Comparison of ENCODE assay signal across 12 mouse cellular contexts in genomic region chr9:64814273-64814672, GRCm38 (mm10). TPM values are rescaled to one million over a fixed set of nuclear protein-coding genes. Genes with fewer than 3 reads are reported as not detected.
DNase-seq lines count a peak whose midpoint lies in the region; ATAC-seq and TF ChIP-seq lines count a peak whose summit lies in the region.
"Had no signal": no experiment of that assay in that cellular context is flagged by ENCODE, and none has a peak within 500 bp of the region (broad histone marks: within the 10 kb centered on the region; RNA-seq: fewer than 3 reads in every experiment).

No protein-coding gene starts in this region.

- no peak overlapping the region for H3K9ac ChIP-seq in heart, adult 2 months (ENCODE audit: low read depth, low read length)
- no peak overlapping the region for H3K9ac ChIP-seq in lung, postnatal 0 days (replicated peaks; ENCODE audit: low read depth)
- H3K9ac ChIP-seq in liver, embryonic 15.5 days = peak overlapping the region; percentile 8; the same call in 1 of the 2 replicates

- DNase-seq in heart, adult 2 months = no peak
- no peak for DNase-seq in heart, postnatal 36 days
- no peak for DNase-seq in lung, postnatal 0 days (ENCODE audit: low spot score)
- no peak for DNase-seq in lung, adult 2 months
- no peak for DNase-seq in cerebellum, adult 2 months
- DNase-seq in ovary, postnatal 36 days (ENCODE audit: low spot score) = no peak
- DNase-seq: cerebellum, adult 9-10 months; right cerebral cortex, postnatal 25 days; thymus, adult 2 months had no signal

- TF ChIP-seq CTCF in heart, adult 2 months (IDR thresholded peaks at IDR 0.05) = peak; percentile 14; the same call in 1 of the 2 replicates
- peak; percentile 44 for TF ChIP-seq CTCF in lung, postnatal 0 days (IDR thresholded peaks at IDR 0.05)
- no peak for TF ChIP-seq CTCF in lung, adult 2 months (IDR thresholded peaks at IDR 0.05; ENCODE audit: insufficient read depth, low read length)
- TF ChIP-seq CTCF in bone marrow, adult 2 months (IDR thresholded peaks at IDR 0.05; ENCODE audit: control insufficient read depth, insufficient read depth, low read length) = peak; percentile 13; the same call in 1 of the 2 replicates
- no peak for TF ChIP-seq CTCF in cerebellum, adult 2 months (IDR thresholded peaks at IDR 0.05; ENCODE audit: borderline replicate concordance, insufficient read depth, low read depth, low read length)

- no peak overlapping the region for H3K27ac ChIP-seq in heart, adult 2 months
- H3K27ac ChIP-seq in lung, postnatal 0 days (ENCODE audit: low read length) = no peak overlapping the region
- H3K27ac ChIP-seq in bone marrow, adult 2 months (ENCODE audit: control insufficient read depth, insufficient read depth, low read depth, low read length, poor library complexity) = no peak overlapping the region
- peak overlapping the region; percentile 77 for H3K27ac ChIP-seq in liver, embryonic 15.5 days (replicated peaks)
- H3K27ac ChIP-seq in cerebellum, adult 2 months (ENCODE audit: insufficient read depth, low read length) = no peak overlapping the region
- H3K27ac ChIP-seq: macrophage had no signal

- TF ChIP-seq EP300 in heart, adult 2 months (IDR thresholded peaks at IDR 0.05; ENCODE audit: insufficient read depth, low read depth, low read length) = no peak
- no peak for TF ChIP-seq EP300 in lung, postnatal 0 days (IDR thresholded peaks at IDR 0.05)

- H3K36me3 ChIP-seq in heart, adult 2 months (ENCODE audit: control insufficient read depth, insufficient read depth, low read length) = no peaks in the 10 kb centered on the region
- no peaks in the 10 kb centered on the region for H3K36me3 ChIP-seq in lung, postnatal 0 days (ENCODE audit: insufficient read depth, low read length)
- H3K36me3 ChIP-seq in liver, embryonic 15.5 days (replicated peaks) = peaks cover 22% of the 10 kb centered on the region

- H3K27me3 ChIP-seq in heart, adult 2 months (ENCODE audit: control insufficient read depth, insufficient read depth, low read length) = no peaks in the 10 kb centered on the region
- H3K27me3 ChIP-seq in lung, postnatal 0 days (replicated peaks; ENCODE audit: insufficient read depth, low read length) = no peaks in the 10 kb centered on the region
- H3K27me3 ChIP-seq in liver, embryonic 15.5 days = no peaks in the 10 kb centered on the region
- no peaks in the 10 kb centered on the region for H3K27me3 ChIP-seq in cerebellum, adult 2 months (ENCODE audit: control insufficient read depth, insufficient read depth, low read length)

- H3K4me1 ChIP-seq in heart, adult 2 months (ENCODE audit: control insufficient read depth, insufficient read depth, low read length) = peaks cover 1% of the 10 kb centered on the region; the same call in 1 of the 2 replicates
- no peaks in the 10 kb centered on the region for H3K4me1 ChIP-seq in lung, postnatal 0 days (ENCODE audit: insufficient read depth, low read depth, low read length)
- H3K4me1 ChIP-seq in lung, adult 2 months (ENCODE audit: control insufficient read depth, insufficient read depth, low read length) = peaks cover 6% of the 10 kb centered on the region
- no peaks in the 10 kb centered on the region for H3K4me1 ChIP-seq in bone marrow, adult 2 months (ENCODE audit: control insufficient read depth, insufficient read depth, low read length)
- peaks cover 60% of the 10 kb centered on the region for H3K4me1 ChIP-seq in liver, embryonic 15.5 days (replicated peaks)
- H3K4me1 ChIP-seq in cerebellum, adult 2 months (ENCODE audit: control insufficient read depth, insufficient read depth, low read length) = peaks cover 4% of the 10 kb centered on the region; the same call in 1 of the 2 replicates

- H3K79me2 ChIP-seq in heart, adult 2 months (replicated peaks; ENCODE audit: control insufficient read depth, insufficient read depth, low read length) = no peaks in the 10 kb centered on the region

- no peak for TF ChIP-seq POLR2A in heart, adult 2 months (IDR thresholded peaks at IDR 0.05; ENCODE audit: insufficient read depth, low read depth, low read length)
- TF ChIP-seq POLR2A in lung, adult 2 months (IDR thresholded peaks at IDR 0.05; ENCODE audit: borderline replicate concordance, extremely low read depth, low read depth, low read length) = no peak
- TF ChIP-seq POLR2A in bone marrow, adult 2 months (IDR thresholded peaks at IDR 0.05; ENCODE audit: borderline replicate concordance, control insufficient read depth, low read depth, low read length) = no peak
- no peak for TF ChIP-seq POLR2A in cerebellum, adult 2 months (IDR thresholded peaks at IDR 0.05; ENCODE audit: borderline replicate concordance, insufficient read depth, low read length)

- intact Hi-C loops in heart, adult 2 months (cut with DNase I) = loop anchor here (5.0 kb wide), 1 partner anchor 77 kb away; the partner anchor contains the start of gene Rab11a
- intact Hi-C loops in heart, postnatal 36 days (cut with DNase I) = loop anchor here (5.0 kb wide), 1 partner anchor 77 kb away; the partner anchor contains the start of gene Rab11a

- no peak overlapping the region for H3K4me3 ChIP-seq in heart, adult 2 months
- no peak overlapping the region for H3K4me3 ChIP-seq in lung, postnatal 0 days (ENCODE audit: low read depth, low read length)
- H3K4me3 ChIP-seq in lung, adult 2 months (replicated peaks; ENCODE audit: extremely low read depth, low read depth, low read length) = no peak overlapping the region
- H3K4me3 ChIP-seq in bone marrow, adult 2 months (replicated peaks; ENCODE audit: control insufficient read depth, low read depth, low read length) = no peak overlapping the region
- H3K4me3 ChIP-seq in liver, embryonic 15.5 days (replicated peaks) = peak overlapping the region; percentile 93
- H3K4me3 ChIP-seq in cerebellum, adult 2 months (replicated peaks; ENCODE audit: insufficient read depth, low read depth, low read length) = no peak overlapping the region

- no peaks in the 10 kb centered on the region for H3K9me3 ChIP-seq in lung, postnatal 0 days (ENCODE audit: low read length)
- no peaks in the 10 kb centered on the region for H3K9me3 ChIP-seq in liver, embryonic 15.5 days (replicated peaks)

- WGBS in heart, adult 2 months = 78% methylated on average over 6 of the region's 6 CpGs
- 75% methylated on average over 6 of the region's 6 CpGs for WGBS in lung, postnatal 0 days
- WGBS in lung, adult 2 months = 76% methylated on average over 6 of the region's 6 CpGs
- 62% methylated on average over 6 of the region's 6 CpGs for WGBS in bone marrow, adult 2 months
- whole genome bisulfite sequencing in liver, embryonic 15.5 days (ENCODE audit: insufficient replicate concordance) = 67% methylated on average over 6 of the region's 6 CpGs
- WGBS in cerebellum, adult 2 months = 73% methylated on average over 6 of the region's 6 CpGs

- no peak overlapping the region for H3K4me2 ChIP-seq in lung, postnatal 0 days (replicated peaks; ENCODE audit: low read depth, low read length)
- peak overlapping the region; percentile 48 for H3K4me2 ChIP-seq in liver, embryonic 15.5 days

- ATAC-seq in lung, postnatal 0 days = no peak
- 0 out of 2 replicates have a peak, but pooled peaks have one; percentile 1 for ATAC-seq in liver, embryonic 15.5 days (ENCODE audit: insufficient read depth)

RNA-seq across cellular contexts. Expression of gene Dennd4a, which starts 3.1 kb away (rescaled TPM):
- 10 to 100 TPM in 1 of 2 experiments, 1 to 10 TPM in 1; 6.8 to 10.2 TPM for total RNA-seq in heart, adult 2 months (2021)
- polyA plus RNA-seq in heart, adult 2 months (2012; rRNA removed) = 4.5 and 6.0 TPM in 2 replicates
- 1 to 10 TPM; 7.7 to 8.4 TPM for total RNA-seq in heart, postnatal 36 days (2021)
- 6.3 and 7.1 TPM in 2 replicates for polyA plus RNA-seq in lung, postnatal 0 days (2015; fragmentation: Nextera tagmentation; extraction: Ambion mirVana)
- 9.0 and 16.5 TPM in 2 replicates for polyA plus RNA-seq in lung, adult 2 months (2012; rRNA removed)
- polyA plus RNA-seq in bone marrow, adult 2 months (2011; ENCODE audit: insufficient read depth, insufficient read length, low replicate concordance, missing spikeins) = 77.2 and 86.3 TPM in 2 replicates
- 34.2 and 41.6 TPM in 2 replicates for polyA plus RNA-seq in liver, embryonic 15.5 days (2015; fragmentation: Nextera tagmentation; extraction: Ambion mirVana)
- 34.6 and 34.9 TPM in 2 replicates for polyA plus RNA-seq in cerebellum, adult 2 months (2012; rRNA removed)

Comparison
In these comparisons a context has a peak if more than half of its experiments do, and no peak if none do; other contexts are left out.
1. CTCF ChIP-seq: peak in heart, adult 2 months (single experiment), lung, postnatal 0 days (single experiment) and bone marrow, adult 2 months (single experiment); none in lung, adult 2 months (single experiment) and cerebellum, adult 2 months (single experiment).